Mouse (Mus musculus) MEL (cell line): ENCODE measurements around the gene Map4. TPM values are rescaled to one million over a fixed set of nuclear protein-coding genes. Genes with fewer than 3 reads are reported as not detected.

Source experiments
- DNase-seq: peaks from one replicate; pipeline ENCODE4 v3.0.0; 2011; ENCODE audit warnings: low read depth, low spot score
- H3K27ac ChIP-seq: 2 replicates; pipeline ENCODE4 v1.5.1; 2012; ENCODE audit warnings: low read depth, mild to moderate bottlenecking, control low read depth, low read length, moderate library complexity; ENCODE audit not compliant: control insufficient read depth
- H3K27me3 ChIP-seq, 2 experiments: fragments of 150-350 bp in 1 of 2; sonication (generic) in 1 of 2; 2 replicates each; pipeline ENCODE4 v1.6.1; 2012; ENCODE audit warnings: low read length in 2 of 2, mild to moderate bottlenecking in 2 of 2, improper control_type of control experiment in 1 of 2, moderate library complexity in 1 of 2; ENCODE audit not compliant: insufficient read depth in 2 of 2, control insufficient read depth in 1 of 2
- H3K36me3 ChIP-seq, 2 experiments: 2 replicates each; pipeline ENCODE4 v1.6.1; 2012 to 2014; ENCODE audit warnings: low read length in 2 of 2, improper control_type of control experiment in 1 of 2, inconsistent platforms in 1 of 2, mild to moderate bottlenecking in 1 of 2; ENCODE audit not compliant: insufficient read depth in 2 of 2, control insufficient read depth in 1 of 2
- H3K4me1 ChIP-seq, 2 experiments: fragments of 150-350 bp in 1 of 2; sonication (generic) in 1 of 2; 2 replicates each; pipeline ENCODE4 v1.6.1; 2012; ENCODE audit warnings: low read length in 2 of 2, improper control_type of control experiment in 1 of 2, mild to moderate bottlenecking in 1 of 2; ENCODE audit not compliant: insufficient read depth in 2 of 2, control insufficient read depth in 1 of 2
- H3K4me3 ChIP-seq, 2 experiments: fragments of 150-350 bp in 1 of 2; sonication (generic) in 1 of 2; 2 replicates each; pipeline ENCODE4 v1.5.1; 2012; ENCODE audit warnings: low read depth in 2 of 2, low read length in 2 of 2, mild to moderate bottlenecking in 2 of 2, moderate library complexity in 2 of 2, control low read depth in 1 of 2, improper control_type of control experiment in 1 of 2; ENCODE audit not compliant: control insufficient read depth in 1 of 2, insufficient read depth in 1 of 2
- H3K79me2 ChIP-seq: 2 replicates; pipeline ENCODE4 v1.6.1; 2012; ENCODE audit warnings: mild to moderate bottlenecking, low read length, moderate library complexity; ENCODE audit not compliant: control insufficient read depth, poor library complexity, insufficient read depth
- H3K9ac ChIP-seq: 2 replicates; pipeline ENCODE4 v1.6.1; 2012; ENCODE audit warnings: low read depth, mild to moderate bottlenecking, control low read depth, low read length, moderate library complexity; ENCODE audit not compliant: control insufficient read depth, poor library complexity, severe bottlenecking
- H3K9me3 ChIP-seq: fragments of 150-350 bp; sonication (generic); replicated peaks from 2 replicates; pipeline ENCODE4 v1.6.1; 2012; ENCODE audit warnings: mild to moderate bottlenecking, low read length, improper control_type of control experiment, moderate library complexity; ENCODE audit not compliant: insufficient read depth
- BHLHE40 ChIP-seq: IDR thresholded peaks from 2 replicates; pipeline ENCODE4 v1.6.1; 2012; ENCODE audit warnings: low read depth, mild to moderate bottlenecking, inconsistent platforms, low read length, improper control_type of control experiment, borderline replicate concordance
- CHD1 ChIP-seq: IDR thresholded peaks from 2 replicates; pipeline ENCODE4 v1.6.1; 2012; ENCODE audit warnings: low read depth, mild to moderate bottlenecking, inconsistent platforms, low read length, improper control_type of control experiment
- CHD2 ChIP-seq: IDR thresholded peaks from 2 replicates; pipeline ENCODE4 v1.6.1; 2011; ENCODE audit warnings: low read length, improper control_type of control experiment
- CTCF ChIP-seq, 3 experiments: IDR thresholded peaks in 2 of 3; conservative IDR thresholded peaks in 1 of 3; 2 replicates each; pipeline ENCODE4 v1.5.1; 2011 to 2012; ENCODE audit warnings: low read length in 3 of 3, low read depth in 2 of 3, mild to moderate bottlenecking in 2 of 3, improper control_type of control experiment in 1 of 3, inconsistent platforms in 1 of 3, mixed read lengths in 1 of 3, moderate library complexity in 1 of 3; ENCODE audit not compliant: control insufficient read depth in 1 of 3, insufficient read depth in 1 of 3, poor library complexity in 1 of 3, severe bottlenecking in 1 of 3
- E2F4 ChIP-seq: IDR thresholded peaks from 2 replicates; pipeline ENCODE4 v1.6.1; 2011; ENCODE audit warnings: low read depth, low read length, improper control_type of control experiment, borderline replicate concordance
- EP300 ChIP-seq, 2 experiments: IDR thresholded peaks; 2 replicates each; pipeline ENCODE4 v1.6.1; 2011; ENCODE audit warnings: improper control_type of control experiment in 2 of 2, low read length in 2 of 2, low read depth in 1 of 2, mild to moderate bottlenecking in 1 of 2
- GABPA ChIP-seq: IDR thresholded peaks from 2 replicates; pipeline ENCODE4 v1.6.1; 2012; ENCODE audit warnings: low read depth, mild to moderate bottlenecking, inconsistent platforms, low read length, improper control_type of control experiment, moderate library complexity
- GATA1 ChIP-seq: IDR thresholded peaks from 2 replicates; pipeline ENCODE4 v1.6.1; 2011; ENCODE audit warnings: low read depth, low read length, improper control_type of control experiment
- JUND ChIP-seq: IDR thresholded peaks from 2 replicates; pipeline ENCODE4 v1.6.1; 2011; ENCODE audit warnings: low read depth, mild to moderate bottlenecking, improper control_type of control experiment, low read length
- KAT2A ChIP-seq: conservative IDR thresholded peaks from 2 replicates; pipeline ENCODE4 v1.6.1; 2012; ENCODE audit warnings: low read depth, low read length, improper control_type of control experiment, inconsistent platforms
- MAFK ChIP-seq: IDR thresholded peaks from 2 replicates; pipeline ENCODE4 v1.6.1; 2011; ENCODE audit warnings: low read depth, mild to moderate bottlenecking, low read length, improper control_type of control experiment, borderline replicate concordance
- MAX ChIP-seq: IDR thresholded peaks from 2 replicates; pipeline ENCODE4 v1.6.1; 2011; ENCODE audit warnings: low read length, improper control_type of control experiment
- MXI1 ChIP-seq: IDR thresholded peaks from 2 replicates; pipeline ENCODE4 v1.6.1; 2011; ENCODE audit warnings: mild to moderate bottlenecking, low read depth, low read length, improper control_type of control experiment
- MYB ChIP-seq: IDR thresholded peaks from 2 replicates; pipeline ENCODE4 v1.6.1; 2011; ENCODE audit warnings: mild to moderate bottlenecking, low read depth, low read length, improper control_type of control experiment
- NELFE ChIP-seq: IDR thresholded peaks from 2 replicates; pipeline ENCODE4 v1.6.1; 2011; ENCODE audit warnings: low read depth, low read length, improper control_type of control experiment
- RAD21 ChIP-seq: IDR thresholded peaks from 2 replicates; pipeline ENCODE4 v1.6.1; 2011; ENCODE audit warnings: mild to moderate bottlenecking, low read depth, low read length, improper control_type of control experiment
- RCOR1 ChIP-seq: IDR thresholded peaks from 2 replicates; pipeline ENCODE4 v1.6.1; 2012; ENCODE audit warnings: low read depth, mild to moderate bottlenecking, inconsistent platforms, low read length, improper control_type of control experiment
- SIN3A ChIP-seq: IDR thresholded peaks from 2 replicates; pipeline ENCODE4 v1.6.1; 2012; ENCODE audit warnings: low read length, improper control_type of control experiment, inconsistent platforms
- SMC3 ChIP-seq: IDR thresholded peaks from 2 replicates; pipeline ENCODE4 v1.6.1; 2011; ENCODE audit warnings: low read depth, low read length, improper control_type of control experiment
- TBP ChIP-seq: IDR thresholded peaks from 2 replicates; pipeline ENCODE4 v1.8.0; 2011; ENCODE audit warnings: low read depth, low read length, improper control_type of control experiment
- ZC3H11A ChIP-seq: IDR thresholded peaks from 2 replicates; pipeline ENCODE4 v1.6.1; 2012; ENCODE audit warnings: low read depth, mild to moderate bottlenecking, inconsistent platforms, low read length, improper control_type of control experiment
- ZMIZ1 ChIP-seq: IDR thresholded peaks from 2 replicates; pipeline ENCODE4 v1.6.1; 2012; ENCODE audit warnings: low read depth, mild to moderate bottlenecking, inconsistent platforms, low read length, improper control_type of control experiment, moderate library complexity
- ZNF384 ChIP-seq: IDR thresholded peaks from 2 replicates; pipeline ENCODE4 v1.6.1; 2012; ENCODE audit warnings: low read depth, mild to moderate bottlenecking, inconsistent platforms, low read length, improper control_type of control experiment
- polyA plus RNA-seq, 2 experiments: library from polyadenylated mRNA; stranded (reverse) in 1 of 2; unstranded in 1 of 2; fragments of >175 nt in 1 of 2; fragments of >200 nt in 1 of 2; gene quantifications; 2 replicates each; pipeline versions ENCODE4 v1.2.1 to v1.2.4; 2012; ENCODE audit warnings: low replicate concordance in 2 of 2, low read depth in 1 of 2; ENCODE audit not compliant: insufficient read length in 2 of 2, insufficient read depth in 1 of 2, missing spikeins in 1 of 2
- total RNA-seq: library from RNA; depleted of rRNA; stranded (reverse); fragments of 300-350 nt; gene quantifications from 2 replicates; pipeline ENCODE4 v1.2.3, GENCODE M21; 2012

The Map4 gene
- total and polyA plus RNA-seq, 3 experiments, result 14.5 to 47.8 TPM; not detected in 1

DNA sequence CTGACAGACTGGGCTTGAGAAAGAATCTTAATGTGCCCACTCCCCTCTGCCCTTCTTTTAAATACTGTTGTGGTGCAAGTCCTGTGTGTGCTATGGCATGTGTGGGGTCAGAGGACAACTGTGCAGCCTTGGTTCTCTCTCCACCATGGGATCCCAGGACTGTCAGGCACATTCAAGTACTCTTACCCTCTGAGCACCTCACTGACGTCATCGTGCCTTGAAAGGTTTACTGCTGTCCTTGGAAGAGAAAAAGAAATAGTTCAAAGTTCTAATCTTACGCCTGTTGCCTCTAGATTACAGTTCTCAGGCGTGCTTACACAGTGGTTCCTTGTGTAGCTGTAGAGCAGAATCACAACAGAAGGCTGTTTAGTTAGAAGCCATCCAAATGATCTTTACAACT is 45.0 kb upstream of the Map4 start:
- TF ChIP-seq CTCF (IDR thresholded peaks at IDR 0.05 in 2 of 3, conservative IDR thresholded peaks at IDR 0.05 in 1 of 3; ENCODE audit: control insufficient read depth in 1 of 3, insufficient read depth in 1 of 3, low read depth in 2 of 3, low read length in 3 of 3, poor library complexity in 1 of 3, severe bottlenecking in 1 of 3), result no peak
- no peak for TF ChIP-seq GABPA
- no peak for TF ChIP-seq TBP
- no peak for TF ChIP-seq KAT2A
- TF ChIP-seq BHLHE40, result no peak
- no peak for TF ChIP-seq CHD2
- TF ChIP-seq ZMIZ1, result no peak
- TF ChIP-seq RAD21, result no peak
- TF ChIP-seq MYB, result no peak

GRCm38 (mm10) chr9:109887321-109887720 is 43.9 kb upstream of the Map4 start:
- Histone ChIP-seq H3K4me3 (no peak overlapping the region), H3K9ac (no peak overlapping the region), H3K36me3 (peaks cover 4 to 55% of the 10 kb centered on the region in 2 experiments; a peak in 3 of 4 replicates), H3K9me3 (no peaks in the 10 kb centered on the region), H3K27me3 (no peaks in the 10 kb centered on the region), H3K79me2 (peaks cover 6% of the 10 kb centered on the region; the same call in 1 of the 2 replicates), H3K4me1 (no peaks in the 10 kb centered on the region), H3K27ac (no peak overlapping the region)
- no peak for TF ChIP-seq E2F4
- DNase-seq, result no peak

More for the DNA sequence above, 45.0 kb upstream of the Map4 start:
- Histone ChIP-seq H3K4me1 (no peaks in the 10 kb centered on the region), H3K9ac (no peak overlapping the region), H3K4me3 (no peak overlapping the region), H3K27ac (no peak overlapping the region), H3K79me2 (peaks cover 8% of the 10 kb centered on the region), H3K9me3 (no peaks in the 10 kb centered on the region), H3K36me3 (peaks cover 7 to 63% of the 10 kb centered on the region in 2 experiments), H3K27me3 (no peaks in the 10 kb centered on the region)
- DNase-seq, result no peak

- TF ChIP-seq RCOR1 (no peak), CHD1 (no peak), SMC3 (no peak), ZC3H11A (no peak), EP300 (IDR thresholded peaks at IDR 0.05; ENCODE audit: low read depth in 1 of 2, low read length in 2 of 2) (no peak), MAFK (no peak), MAX (no peak), MXI1 (no peak), SIN3A (no peak), CTCF (IDR thresholded peaks at IDR 0.05 in 2 of 3, conservative IDR thresholded peaks at IDR 0.05 in 1 of 3; ENCODE audit: control insufficient read depth in 1 of 3, insufficient read depth in 1 of 3, low read depth in 2 of 3, low read length in 3 of 3, poor library complexity in 1 of 3, severe bottlenecking in 1 of 3) (no peak), JUND (no peak), NELFE (no peak), GATA1 (no peak), ZMIZ1 (no peak), ZNF384 (no peak)
- no peaks in the 10 kb centered on the region for H3K4me1 ChIP-seq
- H3K36me3 ChIP-seq, result peaks cover 0 to 34% of the 10 kb centered on the region in 2 experiments; a peak in 2 of 4 replicates
- no peaks in the 10 kb centered on the region for H3K9me3 ChIP-seq
- DNase-seq, result no peak
- no peaks in the 10 kb centered on the region for H3K27me3 ChIP-seq
- no peak overlapping the region for H3K27ac ChIP-seq
- H3K4me3 ChIP-seq, result no peak overlapping the region
- no peaks in the 10 kb centered on the region for H3K79me2 ChIP-seq
- H3K9ac ChIP-seq, result no peak overlapping the region
Measured at GRCm38 (mm10) chr9:109891501-109891900, 39.8 kb upstream of the Map4 start.
